Mouse (Mus musculus) liver, embryonic 12.5 days (tissue): ENCODE results near the gene Nat14. TPM values are rescaled to one million over a fixed set of nuclear protein-coding genes. Genes with fewer than 3 reads are reported as not detected.

Experiments
- ATAC-seq: fragments of 200-750 bp; cut with Nextera tagmentation; 2 replicates; pipeline ENCODE4 v1.8.0; 2017; ENCODE audit warnings: moderate number of reproducible peaks, mild to moderate bottlenecking, moderate library complexity
- H3K27ac ChIP-seq: fragments of 300-500 bp; sonication (generic); 2 replicates; pipeline ENCODE4 v1.5.1; 2016; ENCODE audit warnings: mild to moderate bottlenecking
- H3K27me3 ChIP-seq: fragments of 300-500 bp; sonication (generic); replicated peaks from 2 replicates; pipeline ENCODE4 v1.6.1; 2016; ENCODE audit warnings: mild to moderate bottlenecking, moderate library complexity
- H3K36me3 ChIP-seq: fragments of 300-500 bp; sonication (generic); 2 replicates; pipeline ENCODE4 v1.6.1; 2016; ENCODE audit warnings: mild to moderate bottlenecking, moderate library complexity
- H3K4me1 ChIP-seq: fragments of 300-500 bp; sonication (generic); 2 replicates; pipeline ENCODE4 v1.6.1; 2016
- H3K4me2 ChIP-seq: fragments of 300-500 bp; sonication (generic); 2 replicates; pipeline ENCODE4 v1.6.1; 2016; ENCODE audit warnings: mild to moderate bottlenecking, moderate library complexity
- H3K4me3 ChIP-seq: fragments of 300-500 bp; sonication (generic); 2 replicates; pipeline ENCODE4 v1.5.1; 2016; ENCODE audit warnings: mild to moderate bottlenecking, moderate library complexity
- H3K9ac ChIP-seq: fragments of 300-500 bp; sonication (generic); 2 replicates; pipeline ENCODE4 v1.6.1; 2016; ENCODE audit warnings: mild to moderate bottlenecking, moderate library complexity
- H3K9me3 ChIP-seq: fragments of 300-500 bp; sonication (generic); replicated peaks from 2 replicates; pipeline ENCODE4 v1.6.1; 2016; ENCODE audit warnings: mild to moderate bottlenecking, moderate library complexity
- WGBS: fragments of 180-500 bp; shearing (Covaris S2); methylation state at CpG from one replicate; pipeline ENCODE4 v1.1.7; 2016; ENCODE audit not compliant: insufficient replicate concordance; 5-methylcytosine and 5-hydroxymethylcytosine counted together
- polyA plus RNA-seq: library from polyadenylated mRNA; unstranded; fragments of >200 nt; fragmentation: Nextera tagmentation; extraction: Ambion mirVana; gene quantifications from 2 replicates; pipeline ENCODE4 v1.2.1, GENCODE M21; 2016

Nat14 gene
- polyA plus RNA-seq, 1 experiment from 2014 or later, result 0.67 TPM

GRCm38 (mm10) chr7:4957361-4957760 is 35.5 kb downstream of the Nat14 start:
- Histone ChIP-seq H3K27ac (no peak overlapping the region), H3K9me3 (no peaks in the 10 kb centered on the region; the same call in 1 of the 2 replicates), H3K9ac (no peak overlapping the region), H3K4me1 (no peaks in the 10 kb centered on the region), H3K4me3 (no peak overlapping the region), H3K27me3 (peaks cover 12% of the 10 kb centered on the region; the same call in 1 of the 2 replicates), H3K36me3 (no peaks in the 10 kb centered on the region), H3K4me2 (no peak overlapping the region)
- no peak for ATAC-seq
- WGBS, result 74% methylated on average over 10 of the region's 10 CpGs

DNA sequence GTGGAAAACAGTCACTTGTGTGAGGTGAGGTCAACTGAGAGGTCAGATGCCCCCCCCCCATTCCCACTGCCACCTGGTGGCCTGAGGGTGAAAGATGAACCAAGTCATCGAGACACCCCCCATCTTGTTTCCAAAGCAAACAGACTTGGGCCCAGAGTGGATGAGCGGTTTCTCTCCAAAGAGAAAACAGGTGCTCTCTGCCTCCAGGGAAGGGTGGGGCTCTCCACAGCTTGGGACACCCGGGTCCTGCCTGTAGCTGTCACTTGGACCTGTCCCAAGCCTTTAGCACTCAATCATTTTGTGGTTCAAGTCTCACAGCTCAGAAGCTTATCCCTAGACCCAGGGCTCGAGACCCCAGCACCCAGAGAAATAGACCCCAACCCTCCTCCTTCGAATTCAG is 41.7 kb downstream of the Nat14 start:
- Histone ChIP-seq H3K4me1 (no peaks in the 10 kb centered on the region), H3K36me3 (no peaks in the 10 kb centered on the region), H3K27ac (no peak overlapping the region), H3K27me3 (peaks cover 10% of the 10 kb centered on the region; the same call in 1 of the 2 replicates), H3K4me2 (no peak overlapping the region), H3K9ac (no peak overlapping the region), H3K4me3 (no peak overlapping the region), H3K9me3 (no peaks in the 10 kb centered on the region)
- WGBS, result 57% methylated on average over 5 of the region's 5 CpGs
- no peak for ATAC-seq

GRCm38 (mm10) chr7:4964272-4964671 is 42.4 kb downstream of the Nat14 start, which contains the start of gene Sbk2:
Gene Sbk2, minus strand, starts transcription at chr7:4964406.
- WGBS, result 4% methylated on average over 10 of the region's 10 CpGs
- no peak within 1 kb of the TSS for H3K27ac ChIP-seq
- H3K36me3 ChIP-seq, result no peaks in the 10 kb centered on the region
- H3K4me2 ChIP-seq, result 0 out of 2 replicates have a peak within 1 kb of the TSS, but pooled peaks have one; percentile 9
- ATAC-seq, result peak; percentile 66
- H3K4me1 ChIP-seq, result no peaks in the 10 kb centered on the region
- H3K9me3 ChIP-seq, result no peaks in the 10 kb centered on the region
- no peak within 1 kb of the TSS for H3K4me3 ChIP-seq
- H3K27me3 ChIP-seq, result peaks cover 10% of the 10 kb centered on the region
- no peak within 1 kb of the TSS for H3K9ac ChIP-seq

DNA sequence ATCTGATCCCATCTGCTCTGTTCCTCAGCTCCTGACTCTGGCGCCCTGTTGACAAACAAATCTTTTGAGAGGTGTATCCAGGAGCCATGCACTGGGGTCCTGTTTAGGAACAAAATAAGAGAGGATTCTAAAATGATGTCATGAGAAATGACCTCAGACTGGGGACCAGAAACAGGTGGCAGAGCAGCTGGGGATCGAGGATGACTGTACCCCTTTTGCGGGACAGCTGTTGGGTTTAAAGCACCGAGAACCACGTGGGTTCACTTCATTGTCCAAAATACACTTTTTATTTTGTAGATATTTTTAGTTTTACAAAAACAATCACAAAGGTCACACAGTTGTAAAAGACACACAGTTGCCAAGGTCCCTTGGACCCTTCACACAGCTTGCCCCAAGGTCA is 43.2 kb downstream of the Nat14 start:
- WGBS, result 69% methylated on average over 5 of the region's 5 CpGs
- peaks cover 10% of the 10 kb centered on the region for H3K27me3 ChIP-seq
- no peak overlapping the region for H3K4me2 ChIP-seq
- H3K27ac ChIP-seq, result no peak overlapping the region
- ATAC-seq, result no peak
- H3K9ac ChIP-seq, result no peak overlapping the region
- no peak overlapping the region for H3K4me3 ChIP-seq
- no peaks in the 10 kb centered on the region for H3K36me3 ChIP-seq
- H3K4me1 ChIP-seq, result no peaks in the 10 kb centered on the region
- H3K9me3 ChIP-seq, result no peaks in the 10 kb centered on the region

DNA sequence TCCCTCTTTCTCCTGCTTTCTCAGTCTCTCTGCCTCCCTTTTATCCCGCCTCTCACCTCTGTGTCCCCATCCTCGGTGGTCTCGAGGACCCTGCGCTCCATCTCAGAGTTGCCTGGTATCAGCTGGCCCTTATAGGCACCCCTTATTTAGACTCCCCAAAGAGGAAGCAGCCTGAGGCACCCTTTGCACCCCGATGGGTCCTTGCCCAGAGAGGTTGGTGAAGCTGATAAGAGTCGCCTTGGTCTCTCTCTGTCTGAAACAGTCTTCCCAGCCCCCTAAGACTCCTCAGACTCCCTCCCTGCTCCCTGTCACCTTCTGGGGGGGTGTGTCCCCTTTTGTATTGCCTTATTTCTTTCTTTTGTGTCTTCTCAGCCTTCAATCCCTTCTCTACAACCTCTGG is 49.2 kb downstream of the Nat14 start, which contains the start of gene Sbk3:
Gene Sbk3, minus strand, starts transcription at position 101 of the 400 bp plus-strand sequence.
- H3K4me3 ChIP-seq, result no peak within 1 kb of the TSS
- H3K4me1 ChIP-seq, result no peaks in the 10 kb centered on the region
- ATAC-seq, result no peak
- WGBS, result 31% methylated on average over 6 of the region's 6 CpGs
- no peak within 1 kb of the TSS for H3K27ac ChIP-seq
- H3K4me2 ChIP-seq, result no peak within 1 kb of the TSS
- no peak within 1 kb of the TSS for H3K9ac ChIP-seq
- no peaks in the 10 kb centered on the region for H3K36me3 ChIP-seq
- H3K9me3 ChIP-seq, result no peaks in the 10 kb centered on the region
- H3K27me3 ChIP-seq, result peaks cover 14% of the 10 kb centered on the region

DNA sequence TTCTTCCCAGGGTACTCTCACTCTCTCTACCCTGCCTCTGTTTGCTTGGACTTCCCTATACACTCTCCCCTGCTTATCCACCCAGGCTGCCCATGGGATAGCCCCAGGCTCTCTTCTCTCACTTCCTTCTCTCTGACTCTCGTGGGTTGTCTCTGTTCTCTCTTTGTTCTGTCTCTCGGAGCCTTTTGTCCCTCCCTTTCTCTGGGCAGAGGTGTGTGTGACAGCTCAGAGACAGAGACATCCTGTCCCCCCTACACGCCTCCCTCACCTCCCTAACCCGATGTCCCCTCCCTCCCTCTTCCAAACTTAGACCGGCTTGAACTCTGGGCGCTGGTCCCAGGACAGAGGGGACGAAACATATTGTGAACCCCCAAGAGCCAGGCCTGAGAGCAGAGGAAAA is 49.9 kb downstream of the Nat14 start:
- Histone ChIP-seq H3K4me3 (no peak overlapping the region), H3K9ac (no peak overlapping the region), H3K4me2 (no peak overlapping the region), H3K27me3 (peaks cover 14% of the 10 kb centered on the region), H3K4me1 (no peaks in the 10 kb centered on the region), H3K9me3 (no peaks in the 10 kb centered on the region), H3K27ac (no peak overlapping the region), H3K36me3 (no peaks in the 10 kb centered on the region)
- ATAC-seq, result no peak
- WGBS, result 33% methylated on average over 7 of the region's 7 CpGs

- 49% methylated on average over 18 of the region's 18 CpGs for WGBS
- no peaks in the 10 kb centered on the region for H3K4me1 ChIP-seq
- no peak overlapping the region for H3K9ac ChIP-seq
- no peak overlapping the region for H3K4me3 ChIP-seq
- no peak overlapping the region for H3K4me2 ChIP-seq
- no peak overlapping the region for H3K27ac ChIP-seq
- H3K9me3 ChIP-seq, result peaks cover 4% of the 10 kb centered on the region; the same call in 1 of the 2 replicates
- peaks cover 14% of the 10 kb centered on the region for H3K27me3 ChIP-seq
- no peaks in the 10 kb centered on the region for H3K36me3 ChIP-seq
- ATAC-seq, result no peak
Measured at GRCm38 (mm10) chr7:4972321-4973047, 50.7 kb downstream of the Nat14 start.

Other genes with a start within 250 kb of the Nat14 start
- gene Hspbp1, start 237.0 kb upstream of the Nat14 start, polyA plus RNA-seq, result 90.8 and 95.6 TPM in 2 replicates
- 0.19 and 0.29 TPM in 2 replicates for gene Brsk1, start 231.4 kb upstream of the Nat14 start, polyA plus RNA-seq
- gene Tmem150b, start 196.8 kb upstream of the Nat14 start, polyA plus RNA-seq, result 0.08 and 0.12 TPM in 2 replicates
- gene Kmt5c, start 181.9 kb upstream of the Nat14 start, polyA plus RNA-seq, result 79.0 and 79.5 TPM in 2 replicates
- 152 and 159 TPM in 2 replicates for gene Cox6b2, start 168.9 kb upstream of the Nat14 start, polyA plus RNA-seq
- not detected in 2 replicates for gene Fam71e2, start 150.7 kb upstream of the Nat14 start, polyA plus RNA-seq
- gene Il11, start 139.2 kb upstream of the Nat14 start, polyA plus RNA-seq, result 0.06 TPM in 1 of 2 replicates, not detected in the other
- gene Tmem190, start 139.1 kb upstream of the Nat14 start, polyA plus RNA-seq, result 0.46 TPM in 1 of 2 replicates, not detected in the other
- 18.9 and 19.2 TPM in 2 replicates for gene Tmem238, start 132.4 kb upstream of the Nat14 start, polyA plus RNA-seq
- gene Rpl28, start 129.2 kb upstream of the Nat14 start, polyA plus RNA-seq, result 397 and 413 TPM in 2 replicates
- gene Ube2s, start 109.4 kb upstream of the Nat14 start, polyA plus RNA-seq, result 353 and 370 TPM in 2 replicates
- gene Shisa7, start 77.3 kb upstream of the Nat14 start, polyA plus RNA-seq, result not detected in 2 replicates
- gene Isoc2b, start 51.8 kb upstream of the Nat14 start, polyA plus RNA-seq, result 3.5 and 3.9 TPM in 2 replicates
- 0.62 and 0.95 TPM in 2 replicates for gene Isoc2a, start 44.9 kb upstream of the Nat14 start, polyA plus RNA-seq
- gene Gm36210, start 15.5 kb upstream of the Nat14 start, polyA plus RNA-seq, result 0.10 TPM in 1 of 2 replicates, not detected in the other
- 2.4 and 2.7 TPM in 2 replicates for gene Zfp628, start 6.8 kb upstream of the Nat14 start, polyA plus RNA-seq
- 0.13 and 0.19 TPM in 2 replicates for gene Ssc5d, start 3.8 kb downstream of the Nat14 start, polyA plus RNA-seq
- gene Sbk2, start 42.4 kb downstream of the Nat14 start, polyA plus RNA-seq, result not detected in 2 replicates
- not detected in 2 replicates for gene Sbk3, start 49.1 kb downstream of the Nat14 start, polyA plus RNA-seq
- 6.4 and 6.9 TPM in 2 replicates for gene Zfp579, start 74.1 kb downstream of the Nat14 start, polyA plus RNA-seq
- gene Zfp524, start 92.4 kb downstream of the Nat14 start, polyA plus RNA-seq, result 11.5 and 11.7 TPM in 2 replicates
- gene Fiz1, start 92.7 kb downstream of the Nat14 start, polyA plus RNA-seq, result 29.4 TPM in 2 replicates
- 0.62 and 1.0 TPM in 2 replicates for gene Gm44973, start 93.5 kb downstream of the Nat14 start, polyA plus RNA-seq
- 2.6 and 2.7 TPM in 2 replicates for gene Zfp865, start 98.3 kb downstream of the Nat14 start, polyA plus RNA-seq
- gene Ccdc106, start 98.5 kb downstream of the Nat14 start, polyA plus RNA-seq, result 2.2 and 2.4 TPM in 2 replicates
- not detected in 2 replicates for gene 4632433K11Rik, start 112.1 kb downstream of the Nat14 start, polyA plus RNA-seq
- 1.1 and 1.3 TPM in 2 replicates for gene Zfp784, start 116.4 kb downstream of the Nat14 start, polyA plus RNA-seq
- 5.2 and 5.6 TPM in 2 replicates for gene Zfp580, start 129.5 kb downstream of the Nat14 start, polyA plus RNA-seq
- gene U2af2, start 140.1 kb downstream of the Nat14 start, polyA plus RNA-seq, result 97.6 and 109 TPM in 2 replicates
- 66.2 and 69.1 TPM in 2 replicates for gene Epn1, start 158.2 kb downstream of the Nat14 start, polyA plus RNA-seq
- not detected in 2 replicates for gene Rfpl4, start 194.9 kb downstream of the Nat14 start, polyA plus RNA-seq
- 0.38 TPM in 1 of 2 replicates, not detected in the other for gene Rasl2-9, start 203.9 kb downstream of the Nat14 start, polyA plus RNA-seq
- gene Vmn1r55, start 227.6 kb downstream of the Nat14 start, polyA plus RNA-seq, result 0.05 TPM in 1 of 2 replicates, not detected in the other